Mouse (Mus musculus): Measurements from ENCODE around the gene Sema4b. TPM values are rescaled to one million over a fixed set of nuclear protein-coding genes. Genes with fewer than 3 reads are reported as not detected.

Sema4b gene
- total RNA-seq (2012; rRNA removed) (8.4 and 10.9 TPM in 2 replicates), polyA plus RNA-seq (2012; ENCODE audit: insufficient read depth in 1 of 2, insufficient read length in 2 of 2, low read depth in 1 of 2, low replicate concordance in 2 of 2, missing spikeins in 1 of 2) (10 to 100 TPM in 1 of 2 experiments, not detected in 1; 17.3 TPM)

GRCm38 (mm10) chr7:80186531-80187296 lies at the start of gene Sema4b:
Gene Sema4b, plus strand, starts transcription at chr7:80186841.
- DNase-seq (ENCODE audit: low read depth, low spot score): peak; percentile 65
- Histone ChIP-seq H3K79me2 (ENCODE audit: control insufficient read depth, insufficient read depth, low read length, poor library complexity) (no peaks in the 10 kb centered on the region; the same call in 1 of the 2 replicates), H3K4me1 (ENCODE audit: control insufficient read depth in 1 of 2, insufficient read depth in 2 of 2, low read length in 2 of 2) (peaks cover 10 to 31% of the 10 kb centered on the region in 2 experiments), H3K27me3 (ENCODE audit: control insufficient read depth in 1 of 2, insufficient read depth in 2 of 2, low read length in 2 of 2) (no peaks in the 10 kb centered on the region), H3K9ac (ENCODE audit: control insufficient read depth, low read depth, low read length, poor library complexity, severe bottlenecking) (peak within 1 kb of the TSS; percentile 78), H3K9me3 (replicated peaks; ENCODE audit: insufficient read depth, low read length) (no peaks in the 10 kb centered on the region), H3K4me3 (ENCODE audit: control insufficient read depth in 1 of 2, insufficient read depth in 1 of 2, low read depth in 2 of 2, low read length in 2 of 2) (peak within 1 kb of the TSS; percentile 76 to 85), H3K36me3 (ENCODE audit: control insufficient read depth in 1 of 2, insufficient read depth in 2 of 2, low read length in 2 of 2) (peaks cover 0 to 14% of the 10 kb centered on the region in 2 experiments; a peak in 2 of 4 replicates), H3K27ac (ENCODE audit: control insufficient read depth, low read depth, low read length) (peak within 1 kb of the TSS; percentile 25)
- TF ChIP-seq CTCF (IDR thresholded peaks at IDR 0.05 in 2 of 3, conservative IDR thresholded peaks at IDR 0.05 in 1 of 3; ENCODE audit: control insufficient read depth in 1 of 3, insufficient read depth in 1 of 3, low read depth in 2 of 3, low read length in 3 of 3, poor library complexity in 1 of 3, severe bottlenecking in 1 of 3) (0 out of 6 replicates have a peak, but pooled peaks of 1 of the 3 experiments have one; percentile 10), SIN3A (IDR thresholded peaks at IDR 0.05; ENCODE audit: low read length) (no peak), HCFC1 (IDR thresholded peaks at IDR 0.05; ENCODE audit: low read depth, low read length) (0 out of 2 replicates have a peak, but pooled peaks have one; percentile 20), CHD1 (IDR thresholded peaks at IDR 0.05; ENCODE audit: low read depth, low read length) (no peak), POLR2A (IDR thresholded peaks at IDR 0.05; ENCODE audit: control insufficient read depth in 1 of 2, insufficient read depth in 1 of 2, low read depth in 1 of 2, low read length in 2 of 2, poor library complexity in 1 of 2) (0 out of 4 replicates have a peak, but pooled peaks of 1 of the 2 experiments have one; percentile 18)

GRCm38 (mm10) chr7:80138375-80138774 lies 48.3 kb upstream of the Sema4b start:
- no peak for DNase-seq (ENCODE audit: low read depth, low spot score)
- no peak for TF ChIP-seq ZNF384 (IDR thresholded peaks at IDR 0.05; ENCODE audit: low read depth, low read length)
- no peak for TF ChIP-seq ZKSCAN1 (IDR thresholded peaks at IDR 0.05; ENCODE audit: low read depth, low read length)
- no peak for TF ChIP-seq MAX (IDR thresholded peaks at IDR 0.05; ENCODE audit: low read length)
- no peak for TF ChIP-seq USF2 (IDR thresholded peaks at IDR 0.05; ENCODE audit: borderline replicate concordance in 1 of 2, insufficient read depth in 1 of 2, low read depth in 1 of 2, low read length in 2 of 2)
- TF ChIP-seq POLR2A (IDR thresholded peaks at IDR 0.05; ENCODE audit: control insufficient read depth in 1 of 2, insufficient read depth in 1 of 2, low read depth in 1 of 2, low read length in 2 of 2, poor library complexity in 1 of 2): no peak
- TF ChIP-seq TAL1 (IDR thresholded peaks at IDR 0.05; ENCODE audit: low read length): no peak
- no peak overlapping the region for H3K4me3 ChIP-seq (ENCODE audit: control insufficient read depth in 1 of 2, insufficient read depth in 1 of 2, low read depth in 2 of 2, low read length in 2 of 2)

GRCm38 (mm10) chr7:80140815-80141214 lies 45.8 kb upstream of the Sema4b start:
- Histone ChIP-seq H3K9me3 (replicated peaks; ENCODE audit: insufficient read depth, low read length) (no peaks in the 10 kb centered on the region), H3K4me1 (ENCODE audit: control insufficient read depth in 1 of 2, insufficient read depth in 2 of 2, low read length in 2 of 2) (peaks cover 0 to 22% of the 10 kb centered on the region in 2 experiments; a peak in 3 of 4 replicates), H3K9ac (ENCODE audit: control insufficient read depth, low read depth, low read length, poor library complexity, severe bottlenecking) (no peak overlapping the region), H3K27ac (ENCODE audit: control insufficient read depth, low read depth, low read length) (no peak overlapping the region), H3K27me3 (ENCODE audit: control insufficient read depth in 1 of 2, insufficient read depth in 2 of 2, low read length in 2 of 2) (no peaks in the 10 kb centered on the region), H3K79me2 (ENCODE audit: control insufficient read depth, insufficient read depth, low read length, poor library complexity) (no peaks in the 10 kb centered on the region; the same call in 1 of the 2 replicates), H3K4me3 (ENCODE audit: control insufficient read depth in 1 of 2, insufficient read depth in 1 of 2, low read depth in 2 of 2, low read length in 2 of 2) (no peak overlapping the region), H3K36me3 (ENCODE audit: control insufficient read depth in 1 of 2, insufficient read depth in 2 of 2, low read length in 2 of 2) (peaks cover 0 to 8% of the 10 kb centered on the region in 2 experiments; a peak in 2 of 4 replicates)
- peak; percentile 83 for DNase-seq (ENCODE audit: low read depth, low spot score)
- TF ChIP-seq GATA1 (IDR thresholded peaks at IDR 0.05; ENCODE audit: low read depth, low read length): no peak
- no peak for TF ChIP-seq GABPA (IDR thresholded peaks at IDR 0.05; ENCODE audit: low read depth, low read length)
- TF ChIP-seq TCF12 (IDR thresholded peaks at IDR 0.05; ENCODE audit: low read depth, low read length): no peak
- no peak for TF ChIP-seq ZMIZ1 (IDR thresholded peaks at IDR 0.05; ENCODE audit: low read depth, low read length)
- TF ChIP-seq MEF2A (IDR thresholded peaks at IDR 0.05; ENCODE audit: extremely low read depth, insufficient replicate concordance, low read depth, low read length, poor library complexity, severe bottlenecking): no peak
- TF ChIP-seq POLR2AphosphoS5 (IDR thresholded peaks at IDR 0.05; ENCODE audit: borderline replicate concordance, low read depth, low read length): no peak
- TF ChIP-seq ZKSCAN1 (IDR thresholded peaks at IDR 0.05; ENCODE audit: low read depth, low read length): no peak
- no peak for TF ChIP-seq POLR2A (IDR thresholded peaks at IDR 0.05; ENCODE audit: control insufficient read depth in 1 of 2, insufficient read depth in 1 of 2, low read depth in 1 of 2, low read length in 2 of 2, poor library complexity in 1 of 2)
- peak; percentile 88 for TF ChIP-seq SMC3 (IDR thresholded peaks at IDR 0.05; ENCODE audit: low read depth, low read length)
- TF ChIP-seq NRF1 (IDR thresholded peaks at IDR 0.05; ENCODE audit: insufficient read depth, low read depth, low read length, poor library complexity, severe bottlenecking): no peak
- no peak for TF ChIP-seq POLR2AphosphoS2 (IDR thresholded peaks at IDR 0.05; ENCODE audit: low read length)
- no peak for TF ChIP-seq TAL1 (IDR thresholded peaks at IDR 0.05; ENCODE audit: low read length)
- no peak for TF ChIP-seq ELF1 (IDR thresholded peaks at IDR 0.05; ENCODE audit: low read depth, low read length)
- TF ChIP-seq JUND (IDR thresholded peaks at IDR 0.05; ENCODE audit: low read depth, low read length): 0 out of 2 replicates have a peak, but pooled peaks have one; percentile 75
- no peak for TF ChIP-seq CHD1 (IDR thresholded peaks at IDR 0.05; ENCODE audit: low read depth, low read length)

More at GRCm38 (mm10) chr7:80138375-80138774, 48.3 kb upstream of the Sema4b start:
- H3K9ac ChIP-seq (ENCODE audit: control insufficient read depth, low read depth, low read length, poor library complexity, severe bottlenecking): no peak overlapping the region
- no peaks in the 10 kb centered on the region for H3K27me3 ChIP-seq (ENCODE audit: control insufficient read depth in 1 of 2, insufficient read depth in 2 of 2, low read length in 2 of 2)
- no peaks in the 10 kb centered on the region for H3K9me3 ChIP-seq (replicated peaks; ENCODE audit: insufficient read depth, low read length)
- no peak overlapping the region for H3K27ac ChIP-seq (ENCODE audit: control insufficient read depth, low read depth, low read length)
- H3K36me3 ChIP-seq (ENCODE audit: control insufficient read depth in 1 of 2, insufficient read depth in 2 of 2, low read length in 2 of 2): peaks cover 0 to 4% of the 10 kb centered on the region in 2 experiments; a peak in 2 of 4 replicates
- peaks cover 0 to 20% of the 10 kb centered on the region in 2 experiments; a peak in 3 of 4 replicates for H3K4me1 ChIP-seq (ENCODE audit: control insufficient read depth in 1 of 2, insufficient read depth in 2 of 2, low read length in 2 of 2)
- H3K79me2 ChIP-seq (ENCODE audit: control insufficient read depth, insufficient read depth, low read length, poor library complexity): no peaks in the 10 kb centered on the region

Measured in MEL (cell line).